Mouse (Mus musculus): ENCODE measurements at regions not wholly inside any gene's neighbourhood (a gene's known extent, or its start where the extent isn't known, plus 50 kb on each side); places are given as distances from the start of the nearest gene placed in this dataset.

GRCm38 (mm10) chr6:33173606-33174005 is 75.3 kb upstream of the Exoc4 start:
- Histone ChIP-seq H3K27me3 (ENCODE audit: control insufficient read depth in 1 of 2, insufficient read depth in 2 of 2, low read length in 2 of 2) (no peaks in the 10 kb centered on the region), H3K27ac (ENCODE audit: control insufficient read depth, low read depth, low read length) (no peak overlapping the region), H3K9ac (ENCODE audit: control insufficient read depth, low read depth, low read length, poor library complexity, severe bottlenecking) (no peak overlapping the region), H3K36me3 (ENCODE audit: control insufficient read depth in 1 of 2, insufficient read depth in 2 of 2, low read length in 2 of 2) (no peaks in the 10 kb centered on the region), H3K79me2 (ENCODE audit: control insufficient read depth, insufficient read depth, low read length, poor library complexity) (no peaks in the 10 kb centered on the region), H3K4me1 (ENCODE audit: control insufficient read depth in 1 of 2, insufficient read depth in 2 of 2, low read length in 2 of 2) (no peaks in the 10 kb centered on the region), H3K4me3 (ENCODE audit: control insufficient read depth in 1 of 2, insufficient read depth in 1 of 2, low read depth in 2 of 2, low read length in 2 of 2) (no peak overlapping the region), H3K9me3 (replicated peaks; ENCODE audit: insufficient read depth, low read length) (no peaks in the 10 kb centered on the region)
- TF ChIP-seq EP300 (IDR thresholded peaks at IDR 0.05; ENCODE audit: low read depth in 1 of 2, low read length in 2 of 2) (no peak), SMC3 (IDR thresholded peaks at IDR 0.05; ENCODE audit: low read depth, low read length) (no peak), TBP (IDR thresholded peaks at IDR 0.05; ENCODE audit: low read depth, low read length) (no peak)
- no peak for DNase-seq (ENCODE audit: low read depth, low spot score)

GRCm38 (mm10) chr6:33174616-33175015 is 74.3 kb upstream of the Exoc4 start:
- peak; percentile 50 for DNase-seq (ENCODE audit: low read depth, low spot score)
- Histone ChIP-seq H3K27ac (ENCODE audit: control insufficient read depth, low read depth, low read length) (no peak overlapping the region), H3K79me2 (ENCODE audit: control insufficient read depth, insufficient read depth, low read length, poor library complexity) (no peaks in the 10 kb centered on the region), H3K4me1 (ENCODE audit: control insufficient read depth in 1 of 2, insufficient read depth in 2 of 2, low read length in 2 of 2) (no peaks in the 10 kb centered on the region), H3K27me3 (ENCODE audit: control insufficient read depth in 1 of 2, insufficient read depth in 2 of 2, low read length in 2 of 2) (no peaks in the 10 kb centered on the region), H3K9ac (ENCODE audit: control insufficient read depth, low read depth, low read length, poor library complexity, severe bottlenecking) (no peak overlapping the region), H3K9me3 (replicated peaks; ENCODE audit: insufficient read depth, low read length) (no peaks in the 10 kb centered on the region), H3K4me3 (ENCODE audit: control insufficient read depth in 1 of 2, insufficient read depth in 1 of 2, low read depth in 2 of 2, low read length in 2 of 2) (no peak overlapping the region), H3K36me3 (ENCODE audit: control insufficient read depth in 1 of 2, insufficient read depth in 2 of 2, low read length in 2 of 2) (no peaks in the 10 kb centered on the region)
- TF ChIP-seq MYB (IDR thresholded peaks at IDR 0.05; ENCODE audit: low read depth, low read length) (no peak), SMC3 (IDR thresholded peaks at IDR 0.05; ENCODE audit: low read depth, low read length) (peak; percentile 68), CTCF (IDR thresholded peaks at IDR 0.05 in 2 of 3, conservative IDR thresholded peaks at IDR 0.05 in 1 of 3; ENCODE audit: control insufficient read depth in 1 of 3, insufficient read depth in 1 of 3, low read depth in 2 of 3, low read length in 3 of 3, poor library complexity in 1 of 3, severe bottlenecking in 1 of 3) (peak; percentile 52 to 63 (median 56)), JUND (IDR thresholded peaks at IDR 0.05; ENCODE audit: low read depth, low read length) (peak; percentile 64; the same call in 1 of the 2 replicates), ZC3H11A (IDR thresholded peaks at IDR 0.05; ENCODE audit: low read depth, low read length) (peak; percentile 67), RAD21 (IDR thresholded peaks at IDR 0.05; ENCODE audit: low read depth, low read length) (peak; percentile 63), ZNF384 (IDR thresholded peaks at IDR 0.05; ENCODE audit: low read depth, low read length) (no peak)

GRCm38 (mm10) chr6:33189521-33190246 is 59.2 kb upstream of the Exoc4 start:
- DNase-seq (ENCODE audit: low read depth, low spot score) = no peak
- H3K9ac ChIP-seq (ENCODE audit: control insufficient read depth, low read depth, low read length, poor library complexity, severe bottlenecking) = no peak overlapping the region
- no peaks in the 10 kb centered on the region for H3K4me1 ChIP-seq (ENCODE audit: control insufficient read depth in 1 of 2, insufficient read depth in 2 of 2, low read length in 2 of 2)
- peaks cover 0 to 6% of the 10 kb centered on the region in 2 experiments; a peak in 2 of 4 replicates for H3K27me3 ChIP-seq (ENCODE audit: control insufficient read depth in 1 of 2, insufficient read depth in 2 of 2, low read length in 2 of 2)
- H3K9me3 ChIP-seq (replicated peaks; ENCODE audit: insufficient read depth, low read length) = no peaks in the 10 kb centered on the region
- H3K79me2 ChIP-seq (ENCODE audit: control insufficient read depth, insufficient read depth, low read length, poor library complexity) = no peaks in the 10 kb centered on the region
- TF ChIP-seq ELF1 (IDR thresholded peaks at IDR 0.05; ENCODE audit: low read depth, low read length) (no peak), TCF12 (IDR thresholded peaks at IDR 0.05; ENCODE audit: low read depth, low read length) (no peak), CTCF (IDR thresholded peaks at IDR 0.05 in 2 of 3, conservative IDR thresholded peaks at IDR 0.05 in 1 of 3; ENCODE audit: control insufficient read depth in 1 of 3, insufficient read depth in 1 of 3, low read depth in 2 of 3, low read length in 3 of 3, poor library complexity in 1 of 3, severe bottlenecking in 1 of 3) (no peak), ZMIZ1 (IDR thresholded peaks at IDR 0.05; ENCODE audit: low read depth, low read length) (no peak), SIN3A (IDR thresholded peaks at IDR 0.05; ENCODE audit: low read length) (no peak), SMC3 (IDR thresholded peaks at IDR 0.05; ENCODE audit: low read depth, low read length) (no peak), ZKSCAN1 (IDR thresholded peaks at IDR 0.05; ENCODE audit: low read depth, low read length) (no peak), ETS1 (IDR thresholded peaks at IDR 0.05; ENCODE audit: low read depth, low read length) (no peak), TAL1 (IDR thresholded peaks at IDR 0.05; ENCODE audit: low read length) (no peak), MYB (IDR thresholded peaks at IDR 0.05; ENCODE audit: low read depth, low read length) (no peak), USF2 (IDR thresholded peaks at IDR 0.05; ENCODE audit: borderline replicate concordance in 1 of 2, insufficient read depth in 1 of 2, low read depth in 1 of 2, low read length in 2 of 2) (no peak), NELFE (IDR thresholded peaks at IDR 0.05; ENCODE audit: low read depth, low read length) (no peak), CHD2 (IDR thresholded peaks at IDR 0.05; ENCODE audit: low read length) (no peak), HCFC1 (IDR thresholded peaks at IDR 0.05; ENCODE audit: low read depth, low read length) (no peak), TBP (IDR thresholded peaks at IDR 0.05; ENCODE audit: low read depth, low read length) (no peak), GABPA (IDR thresholded peaks at IDR 0.05; ENCODE audit: low read depth, low read length) (no peak)
- no peaks in the 10 kb centered on the region for H3K36me3 ChIP-seq (ENCODE audit: control insufficient read depth in 1 of 2, insufficient read depth in 2 of 2, low read length in 2 of 2)
- H3K4me3 ChIP-seq (ENCODE audit: control insufficient read depth in 1 of 2, insufficient read depth in 1 of 2, low read depth in 2 of 2, low read length in 2 of 2) = no peak overlapping the region
- no peak overlapping the region for H3K27ac ChIP-seq (ENCODE audit: control insufficient read depth, low read depth, low read length)

All from MEL (cell line).